Mouse (Mus musculus) olfactory bulb, adult 2 months (tissue): ENCODE measurements around the gene Spp2. TPM values are rescaled to one million over a fixed set of nuclear protein-coding genes. Genes with fewer than 3 reads are reported as not detected.

ENCODE experiments used
- H3K27ac ChIP-seq: fragments of 200-500 bp; 2 replicates; pipeline ENCODE4 v1.5.1; 2012; ENCODE audit warnings: low read depth, low read length; ENCODE audit not compliant: insufficient read depth
- H3K4me1 ChIP-seq: fragments of 200-500 bp; 2 replicates; pipeline ENCODE4 v1.6.1; 2012; ENCODE audit warnings: low read length; ENCODE audit not compliant: control insufficient read depth, insufficient read depth
- H3K4me3 ChIP-seq: fragments of 200-500 bp; 2 replicates; pipeline ENCODE4 v1.5.1; 2012; ENCODE audit warnings: mild to moderate bottlenecking, low read depth, low read length, moderate library complexity; ENCODE audit not compliant: insufficient read depth
- CTCF ChIP-seq: fragments of 200-500 bp; IDR thresholded peaks from 2 replicates; pipeline ENCODE4 v1.5.1; 2012; ENCODE audit warnings: low read depth, mild to moderate bottlenecking, low read length, moderate library complexity; ENCODE audit not compliant: insufficient read depth
- POLR2A ChIP-seq: fragments of 200-500 bp; IDR thresholded peaks from 2 replicates; pipeline ENCODE4 v1.6.1; 2012; ENCODE audit warnings: mild to moderate bottlenecking, low read depth, low read length, moderate library complexity; ENCODE audit not compliant: insufficient read depth
- WGBS: fragments of 180-500 bp; shearing (Covaris S2); methylation state at CpG from one replicate; pipeline ENCODE4 v1.1.7; 2018; 5-methylcytosine and 5-hydroxymethylcytosine counted together
- polyA plus RNA-seq: library from polyadenylated mRNA; stranded (reverse); fragments of >200 nt; gene quantifications from 2 replicates; pipeline ENCODE4 v1.2.4, GENCODE M21; 2012; ENCODE audit warnings: low replicate concordance; ENCODE audit not compliant: missing spikeins, insufficient read depth, insufficient read length

The Spp2 gene
- polyA plus RNA-seq, 1 experiment = not detected

DNA sequence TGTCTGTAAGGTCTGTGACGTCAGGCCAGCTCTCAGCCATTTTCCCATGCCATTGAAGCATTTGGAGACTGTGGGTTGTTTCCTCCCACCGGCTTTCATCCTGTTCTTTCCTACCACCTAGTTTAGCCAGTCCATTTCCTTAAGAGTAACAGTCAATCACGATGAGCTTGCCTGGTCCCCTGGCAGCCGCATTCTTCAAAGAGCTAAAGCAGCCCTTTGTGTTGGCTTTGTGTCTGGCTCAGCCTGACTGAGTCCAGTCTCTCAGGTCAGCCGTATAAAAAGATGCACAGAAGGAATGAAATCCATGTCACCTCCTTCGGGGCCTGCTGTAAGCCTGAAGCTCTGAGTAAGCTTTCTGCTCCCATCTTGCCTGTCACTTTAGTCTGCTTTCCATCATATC lies 65.5 kb downstream of the Spp2 start:
- Histone ChIP-seq H3K4me3 (no peak overlapping the region), H3K27ac (no peak overlapping the region), H3K4me1 (no peaks in the 10 kb centered on the region)
- TF ChIP-seq POLR2A = no peak
- TF ChIP-seq CTCF = no peak
- 65% methylated on average over 6 of the region's 6 CpGs for WGBS

DNA sequence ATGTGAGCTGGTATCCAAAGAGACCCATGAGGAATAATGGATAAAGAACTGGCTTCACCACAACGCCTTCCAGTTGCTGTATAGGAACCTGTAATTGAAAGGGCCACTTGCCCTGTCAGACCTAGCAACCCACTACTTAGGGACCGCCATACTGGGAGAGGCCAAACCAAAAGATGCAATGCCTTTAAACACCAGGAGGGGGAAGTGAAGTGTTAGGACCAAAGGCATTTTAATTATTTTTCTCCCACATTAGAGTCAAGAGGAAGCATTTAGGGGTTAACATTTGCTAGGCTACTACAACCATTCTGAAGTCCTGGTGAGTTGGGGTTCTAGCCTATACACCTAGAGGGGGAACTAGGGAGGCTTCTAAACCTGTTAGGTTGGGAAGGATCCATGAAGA lies 67.1 kb downstream of the Spp2 start:
- TF ChIP-seq CTCF (no peak), POLR2A (no peak)
- no peak overlapping the region for H3K27ac ChIP-seq
- 83% methylated on average over 2 of the region's 2 CpGs for WGBS
- H3K4me3 ChIP-seq = no peak overlapping the region
- no peaks in the 10 kb centered on the region for H3K4me1 ChIP-seq

DNA sequence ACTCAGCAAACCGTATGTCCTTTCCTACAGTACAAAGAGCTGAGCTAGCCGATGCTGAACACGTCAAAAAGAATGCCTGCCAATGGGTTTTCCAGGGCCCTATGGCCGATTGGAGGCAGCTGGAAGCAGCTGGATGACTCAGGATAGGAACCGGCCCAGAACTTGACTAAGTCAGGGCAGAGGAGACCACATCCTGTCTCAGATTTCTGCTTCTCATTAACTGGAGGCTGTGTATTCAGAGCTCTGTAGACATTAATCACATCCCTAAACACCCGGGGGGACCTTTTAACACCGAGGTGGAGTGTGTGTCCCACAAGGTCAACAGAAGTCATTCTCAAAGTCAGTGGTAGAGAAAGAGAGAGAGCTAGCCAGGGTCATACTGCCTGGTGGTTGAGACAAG lies 67.8 kb downstream of the Spp2 start:
- TF ChIP-seq CTCF = no peak
- no peak for TF ChIP-seq POLR2A
- Histone ChIP-seq H3K4me3 (no peak overlapping the region), H3K4me1 (no peaks in the 10 kb centered on the region), H3K27ac (no peak overlapping the region)
- WGBS = 79% methylated on average over 7 of the region's 7 CpGs

DNA sequence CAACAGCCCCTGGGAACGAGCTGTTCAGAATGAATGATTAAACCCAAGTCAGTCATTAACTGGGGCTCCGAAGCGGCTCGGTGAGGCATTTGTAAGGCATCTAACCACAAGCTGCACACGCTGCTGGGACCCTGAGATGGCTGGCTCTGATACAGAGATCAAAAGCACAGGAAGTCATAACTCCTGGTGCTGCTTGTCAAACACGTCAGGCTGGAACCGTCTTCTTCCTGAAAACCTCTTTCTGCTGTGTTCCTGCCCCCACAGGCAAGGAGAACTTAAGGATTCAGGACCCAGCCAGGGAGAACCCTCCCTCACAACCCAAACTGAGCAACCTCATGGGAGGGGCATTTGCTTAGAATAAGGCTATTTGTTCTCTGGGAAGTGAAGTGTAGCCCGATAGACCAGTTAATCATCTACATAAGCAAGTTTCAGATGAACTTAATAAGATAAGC lies 68.8 kb downstream of the Spp2 start:
- no peak overlapping the region for H3K27ac ChIP-seq
- WGBS = 72% methylated on average over 8 of the region's 8 CpGs
- H3K4me1 ChIP-seq = no peaks in the 10 kb centered on the region
- TF ChIP-seq CTCF = no peak
- TF ChIP-seq POLR2A = no peak
- no peak overlapping the region for H3K4me3 ChIP-seq

Other genes with a start within 250 kb of the Spp2 start
- gene Ugt1a5, start 240.9 kb upstream of the Spp2 start, polyA plus RNA-seq = not detected in 2 replicates
- not detected in 2 replicates for gene Ugt1a2, start 206.4 kb upstream of the Spp2 start, polyA plus RNA-seq
- gene Dnajb3, start 201.2 kb upstream of the Spp2 start, polyA plus RNA-seq = not detected in 2 replicates
- not detected in 2 replicates for gene Ugt1a1, start 195.0 kb upstream of the Spp2 start, polyA plus RNA-seq
- gene Mroh2a, start 180.0 kb upstream of the Spp2 start, polyA plus RNA-seq = not detected in 2 replicates
- gene Hjurp, start 129.3 kb upstream of the Spp2 start, polyA plus RNA-seq = 157 TPM in 1 of 2 replicates, not detected in the other
- gene Trpm8, start 129.3 kb upstream of the Spp2 start, polyA plus RNA-seq = not detected in 2 replicates
- gene Glrp1, start 103.1 kb downstream of the Spp2 start, polyA plus RNA-seq = not detected in 2 replicates